Mouse (Mus musculus) stomach, postnatal 0 days (tissue): ENCODE measurements at regions not wholly inside any gene's neighbourhood (a gene's known extent, or its start where the extent isn't known, plus 50 kb on each side); places are given as distances from the start of the nearest gene placed in this dataset.

Experiments used
- ATAC-seq: fragments of 200-750 bp; cut with Nextera tagmentation; 2 replicates; pipeline ENCODE4 v1.8.0; 2017; ENCODE audit not compliant: low FRiP score, low TSS enrichment
- DNase-seq: peaks from one replicate; pipeline ENCODE4 v3.0.0-alpha.2; 2016; ENCODE audit warnings: low spot score
- H3K27ac ChIP-seq: fragments of 300-500 bp; sonication (generic); replicated peaks from 2 replicates; pipeline ENCODE4 v1.5.1; 2014; ENCODE audit warnings: mild to moderate bottlenecking, control low read depth
- H3K27me3 ChIP-seq: fragments of 300-500 bp; sonication (generic); 2 replicates; pipeline ENCODE4 v1.6.1; 2014; ENCODE audit warnings: low read length; ENCODE audit not compliant: control insufficient read depth, insufficient read depth
- H3K36me3 ChIP-seq: fragments of 300-500 bp; sonication (generic); 2 replicates; pipeline ENCODE4 v1.6.1; 2014; ENCODE audit warnings: low read length, mixed read lengths; ENCODE audit not compliant: control insufficient read depth, insufficient read depth
- H3K4me1 ChIP-seq: fragments of 300-500 bp; sonication (generic); replicated peaks from 2 replicates; pipeline ENCODE4 v1.6.1; 2014; ENCODE audit warnings: antibody characterized with exemption; ENCODE audit not compliant: control insufficient read depth, insufficient read depth
- H3K4me2 ChIP-seq: fragments of 300-500 bp; sonication (generic); replicated peaks from 2 replicates; pipeline ENCODE4 v1.6.1; 2014; ENCODE audit warnings: low read depth, mild to moderate bottlenecking, control low read depth, moderate library complexity
- H3K4me3 ChIP-seq: fragments of 300-500 bp; sonication (generic); 2 replicates; pipeline ENCODE4 v1.5.1; 2014; ENCODE audit warnings: low read depth, low read length, control low read depth
- H3K9ac ChIP-seq: fragments of 300-500 bp; sonication (generic); 2 replicates; pipeline ENCODE4 v1.6.1; 2014; ENCODE audit warnings: mild to moderate bottlenecking, low read length, control low read depth, mixed read lengths
- H3K9me3 ChIP-seq: fragments of 300-500 bp; sonication (generic); 2 replicates; pipeline ENCODE4 v1.6.1; 2016; ENCODE audit warnings: low read length; ENCODE audit not compliant: control insufficient read depth
- CTCF ChIP-seq: IDR thresholded peaks from 2 replicates; pipeline ENCODE4 v1.5.1; 2016; ENCODE audit warnings: antibody characterized with exemption, low read depth, mild to moderate bottlenecking, moderate library complexity
- EP300 ChIP-seq: optimal IDR thresholded peaks from 2 replicates; pipeline ENCODE3; 2016; ENCODE audit warnings: antibody characterized with exemption
- WGBS: fragments of 180-500 bp; shearing (Covaris S2); extraction: QIAGEN DNeasy Blood & Tissue Kit; methylation state at CpG from one replicate; pipeline ENCODE4 v1.1.7; 2014; 5-methylcytosine and 5-hydroxymethylcytosine counted together

- no peaks in the 10 kb centered on the region for H3K9me3 ChIP-seq
- H3K36me3 ChIP-seq, result no peaks in the 10 kb centered on the region
- TF ChIP-seq CTCF (no peak), EP300 (no peak)
- no peak for ATAC-seq
- H3K9ac ChIP-seq, result no peak overlapping the region
- no peak for DNase-seq
- H3K4me2 ChIP-seq, result no peak overlapping the region
- no peaks in the 10 kb centered on the region for H3K27me3 ChIP-seq
- no peaks in the 10 kb centered on the region for H3K4me1 ChIP-seq
- 57% methylated on average over 4 of the region's 4 CpGs for WGBS
- no peak overlapping the region for H3K27ac ChIP-seq
- no peak overlapping the region for H3K4me3 ChIP-seq
Observed at GRCm38 (mm10) chr6:31659901-31660300, 96.1 kb upstream of the Podxl start.

GRCm38 (mm10) chr6:31658447-31659199 is 94.8 kb upstream of the Podxl start:
- no peak for TF ChIP-seq CTCF
- TF ChIP-seq EP300, result no peak
- Histone ChIP-seq H3K4me2 (no peak overlapping the region), H3K27ac (no peak overlapping the region), H3K27me3 (no peaks in the 10 kb centered on the region), H3K9ac (no peak overlapping the region), H3K36me3 (no peaks in the 10 kb centered on the region), H3K4me1 (no peaks in the 10 kb centered on the region), H3K9me3 (no peaks in the 10 kb centered on the region), H3K4me3 (no peak overlapping the region)
- no peak for DNase-seq
- no peak for ATAC-seq
- 81% methylated on average over 19 of the region's 19 CpGs for WGBS

DNA sequence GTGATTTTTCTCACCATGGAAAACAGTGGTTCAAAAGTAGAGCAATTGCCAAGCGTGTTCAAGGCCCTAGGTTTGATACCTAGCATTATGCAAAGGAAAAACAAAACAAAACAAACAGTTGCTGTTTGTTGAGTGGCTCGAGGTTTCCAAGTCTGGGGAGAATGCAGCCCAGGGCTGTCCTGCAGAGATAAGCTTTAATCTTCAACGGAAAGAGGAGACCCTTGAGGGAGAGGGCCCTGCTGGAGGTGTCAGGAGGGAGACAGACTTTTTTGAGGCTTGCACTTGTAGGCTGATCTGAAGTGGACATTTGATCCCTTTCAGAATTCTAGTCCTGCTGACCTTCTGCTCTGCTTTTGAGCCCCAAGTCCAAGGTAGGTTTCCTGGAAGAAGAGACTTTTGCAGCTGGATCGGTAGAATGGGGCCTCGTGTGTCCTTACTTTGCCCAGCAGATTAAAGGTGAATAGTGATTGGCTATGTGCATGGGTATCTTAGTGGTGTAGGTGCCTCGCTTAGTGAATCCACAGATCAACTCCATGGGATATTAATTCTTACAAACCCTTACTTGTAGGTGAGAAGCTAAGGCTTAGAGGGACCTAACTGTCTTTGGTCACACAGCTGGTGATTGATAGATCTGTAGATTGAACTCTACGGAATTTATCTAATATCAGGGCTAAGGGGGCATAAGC is 87.2 kb upstream of the Podxl start:
- Histone ChIP-seq H3K4me2 (no peak overlapping the region), H3K27me3 (no peaks in the 10 kb centered on the region), H3K9ac (no peak overlapping the region), H3K4me3 (no peak overlapping the region), H3K27ac (no peak overlapping the region), H3K4me1 (no peaks in the 10 kb centered on the region), H3K9me3 (no peaks in the 10 kb centered on the region), H3K36me3 (no peaks in the 10 kb centered on the region)
- no peak for DNase-seq
- TF ChIP-seq CTCF, result no peak
- no peak for TF ChIP-seq EP300
- no peak for ATAC-seq
- 57% methylated on average over 7 of the region's 7 CpGs for WGBS

DNA sequence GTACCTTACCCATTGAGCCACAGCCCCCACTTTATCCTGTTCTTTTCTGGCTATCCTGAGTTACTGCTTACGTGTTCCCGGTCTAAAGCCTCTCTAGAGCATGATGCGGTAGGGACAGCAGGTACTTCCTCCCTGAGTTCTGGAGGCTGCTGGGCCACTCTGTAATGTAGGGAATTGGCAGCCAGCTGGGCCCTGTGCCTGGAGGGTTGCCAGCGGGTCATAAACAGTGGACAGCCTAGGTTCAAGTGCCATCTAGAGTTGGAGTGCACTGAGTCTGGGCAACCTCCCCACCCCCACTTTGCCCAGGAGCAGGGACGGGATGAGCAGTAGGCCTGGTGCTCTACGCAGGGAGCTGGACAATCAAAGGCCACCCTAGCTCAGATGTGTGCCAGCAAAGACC is 81.5 kb upstream of the Podxl start:
- no peak overlapping the region for H3K4me3 ChIP-seq

DNA sequence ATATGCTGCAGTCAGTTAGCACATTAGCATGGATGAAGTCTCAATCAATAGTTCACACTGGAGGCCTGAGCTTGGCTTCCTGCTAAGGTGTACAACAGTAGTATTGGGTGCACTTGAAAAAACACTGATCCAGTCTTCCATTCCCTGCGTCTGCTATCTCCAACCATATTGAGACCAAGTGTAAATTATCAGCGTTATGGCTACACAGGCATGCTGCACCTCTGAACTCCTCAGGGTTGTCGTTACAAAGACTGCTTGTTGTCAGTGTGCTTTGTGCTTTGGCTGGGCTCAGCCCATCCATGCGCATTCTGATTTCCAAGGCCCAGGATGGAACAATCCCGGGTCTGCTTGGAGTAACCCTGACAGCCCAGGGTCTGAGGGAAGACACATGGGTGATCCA is 80.7 kb upstream of the Podxl start:
- no peak overlapping the region for H3K9ac ChIP-seq

More for the DNA sequence above, 81.5 kb upstream of the Podxl start:
- no peak for ATAC-seq
- Histone ChIP-seq H3K36me3 (no peaks in the 10 kb centered on the region), H3K9me3 (no peaks in the 10 kb centered on the region), H3K27me3 (no peaks in the 10 kb centered on the region), H3K4me2 (no peak overlapping the region), H3K4me1 (0 out of 2 replicates have a peak, but pooled peaks cover 2% of the 10 kb centered on the region), H3K9ac (no peak overlapping the region), H3K27ac (no peak overlapping the region)
- TF ChIP-seq EP300 (no peak), CTCF (no peak)
- WGBS, result 82% methylated on average over 6 of the region's 6 CpGs
- DNase-seq, result no peak

DNA sequence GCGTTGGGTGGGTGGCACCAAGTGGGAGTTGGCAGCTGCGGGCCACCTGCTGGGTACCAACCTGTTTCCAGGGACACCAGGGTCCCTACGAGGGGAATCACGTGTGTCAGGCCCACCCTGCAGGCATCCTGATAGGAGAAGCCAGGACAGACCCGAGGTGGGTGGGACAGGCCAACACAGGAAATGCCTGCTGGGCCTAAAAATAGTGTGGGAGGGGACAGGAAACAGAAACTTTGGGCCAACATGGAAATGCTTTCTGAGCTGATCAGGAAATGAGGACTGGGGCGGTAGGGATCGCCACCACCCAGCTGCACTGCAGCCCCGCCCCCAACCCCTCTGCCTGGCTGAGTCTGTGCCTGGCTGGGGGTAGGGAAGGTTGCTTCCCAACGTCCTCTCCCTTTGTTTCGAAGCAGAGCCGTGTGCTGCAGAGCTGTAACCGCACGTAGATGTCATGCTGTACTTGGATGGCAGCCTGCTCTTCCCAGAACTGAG is 78.7 kb upstream of the Podxl start:
- no peak overlapping the region for H3K9ac ChIP-seq
- no peaks in the 10 kb centered on the region for H3K9me3 ChIP-seq
- no peaks in the 10 kb centered on the region for H3K27me3 ChIP-seq
- no peaks in the 10 kb centered on the region for H3K36me3 ChIP-seq
- DNase-seq (peak; percentile 29), ATAC-seq (peak; percentile 62)
- no peak overlapping the region for H3K4me3 ChIP-seq
- no peak overlapping the region for H3K27ac ChIP-seq
- TF ChIP-seq EP300, result no peak
- 28% methylated on average over 13 of the region's 13 CpGs for WGBS
- H3K4me1 ChIP-seq, result 0 out of 2 replicates have a peak, but pooled peaks cover 2% of the 10 kb centered on the region
- no peak overlapping the region for H3K4me2 ChIP-seq

More for the DNA sequence above, 80.7 kb upstream of the Podxl start:
- ATAC-seq, result no peak
- Histone ChIP-seq H3K27ac (no peak overlapping the region), H3K4me2 (no peak overlapping the region), H3K4me1 (0 out of 2 replicates have a peak, but pooled peaks cover 2% of the 10 kb centered on the region), H3K27me3 (no peaks in the 10 kb centered on the region), H3K36me3 (no peaks in the 10 kb centered on the region), H3K4me3 (no peak overlapping the region), H3K9me3 (no peaks in the 10 kb centered on the region)
- DNase-seq, result no peak
- WGBS, result 76% methylated on average over 5 of the region's 5 CpGs
- TF ChIP-seq EP300 (no peak), CTCF (no peak)
